Mouse (Mus musculus): ENCODE data around the gene Fxyd6.

Gene Fxyd6

DNA sequence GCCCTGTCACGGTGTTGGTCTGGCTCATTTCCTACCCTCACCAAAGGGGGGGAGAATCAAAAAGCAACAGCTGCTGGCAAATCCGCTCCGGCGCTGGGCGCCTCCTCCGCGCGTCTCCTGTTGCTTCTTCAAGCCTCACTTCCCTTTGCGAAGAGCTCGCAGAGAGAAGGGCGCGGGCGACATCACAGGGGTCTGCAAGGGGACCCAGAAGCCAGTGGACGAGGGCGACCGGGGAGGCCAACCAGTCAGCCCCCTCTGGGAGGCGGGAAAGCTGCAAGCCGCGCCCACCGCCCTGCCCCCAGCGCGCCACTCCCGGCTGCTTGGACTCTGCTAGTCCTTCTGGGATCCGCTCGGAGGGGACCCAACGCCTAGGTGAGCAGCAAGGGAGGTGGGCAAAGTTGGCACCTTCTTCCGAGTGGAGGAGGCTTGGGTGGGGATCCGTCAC, at the start of gene Fxyd6:
Gene Fxyd6 (plus strand): TSS at position 69 of the 445 bp plus-strand sequence.
- peak; percentile 80 for DNase-seq (ENCODE audit: low spot score)

DNA sequence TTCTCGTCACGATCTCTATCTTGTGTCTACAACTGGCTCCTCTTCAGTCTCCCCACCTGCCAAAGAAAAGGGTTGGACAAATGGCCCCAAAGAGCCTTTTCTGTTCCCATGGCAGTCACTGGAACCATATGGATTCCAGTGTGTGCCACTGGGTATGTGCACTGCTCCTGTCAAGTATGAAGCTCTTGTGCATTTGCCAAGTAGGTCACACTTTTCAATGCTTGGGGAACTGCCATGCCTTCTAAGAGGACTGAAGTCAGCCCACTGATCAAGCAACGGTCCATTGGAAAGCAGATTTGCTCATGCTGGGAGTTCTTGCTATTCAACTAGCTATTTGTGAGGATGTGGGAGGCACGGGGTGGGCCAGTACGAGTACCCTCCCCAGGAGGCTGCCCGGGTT, 48.5 kb upstream of the Fxyd6 start:
- DNase-seq (ENCODE audit: low spot score), result no peak

DNA sequence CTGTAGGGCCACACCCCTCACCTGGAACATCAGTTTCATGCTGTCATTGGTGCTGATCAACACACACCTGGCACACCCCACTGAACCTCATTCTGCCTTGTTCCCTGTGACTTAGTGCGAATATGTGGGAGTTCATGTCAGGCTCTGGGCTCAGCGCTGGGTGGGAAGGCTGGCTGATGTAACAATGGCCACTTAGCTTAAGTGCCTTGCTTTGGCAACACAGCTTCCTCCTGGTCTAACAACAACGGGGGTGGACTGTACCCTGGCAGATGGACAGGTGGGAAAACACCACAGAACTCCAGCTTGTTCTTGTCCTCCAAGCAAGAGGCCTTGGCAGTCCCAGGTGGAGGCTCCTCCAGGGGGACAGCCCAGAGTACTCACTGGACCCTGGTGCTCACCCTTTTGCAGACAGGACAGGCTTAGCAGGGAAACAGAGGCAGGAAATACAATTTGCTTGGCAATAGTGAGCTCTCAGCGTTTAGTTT, 48.0 kb upstream of the Fxyd6 start:
- no peak for DNase-seq (ENCODE audit: low spot score)

DNA sequence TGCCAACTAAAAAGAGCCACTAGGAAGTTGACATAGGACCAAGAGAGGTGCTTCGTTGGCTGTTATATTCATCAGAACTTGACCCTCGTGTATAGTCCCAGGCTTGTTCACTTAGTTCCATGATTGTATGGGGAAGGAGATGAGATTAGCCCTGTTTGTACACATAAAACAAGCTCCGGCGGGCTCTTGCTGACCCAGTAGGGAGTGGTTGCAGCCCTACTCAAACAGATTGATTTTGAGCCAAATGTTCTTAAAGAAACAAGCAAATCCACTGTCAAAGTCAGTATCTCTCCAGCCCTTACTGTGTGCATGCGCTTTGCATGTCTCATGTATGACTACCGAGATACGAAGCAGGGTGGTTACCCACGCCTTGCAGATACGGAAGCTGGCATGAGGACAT, 43.6 kb upstream of the Fxyd6 start:
- DNase-seq (ENCODE audit: low spot score), result no peak

DNA sequence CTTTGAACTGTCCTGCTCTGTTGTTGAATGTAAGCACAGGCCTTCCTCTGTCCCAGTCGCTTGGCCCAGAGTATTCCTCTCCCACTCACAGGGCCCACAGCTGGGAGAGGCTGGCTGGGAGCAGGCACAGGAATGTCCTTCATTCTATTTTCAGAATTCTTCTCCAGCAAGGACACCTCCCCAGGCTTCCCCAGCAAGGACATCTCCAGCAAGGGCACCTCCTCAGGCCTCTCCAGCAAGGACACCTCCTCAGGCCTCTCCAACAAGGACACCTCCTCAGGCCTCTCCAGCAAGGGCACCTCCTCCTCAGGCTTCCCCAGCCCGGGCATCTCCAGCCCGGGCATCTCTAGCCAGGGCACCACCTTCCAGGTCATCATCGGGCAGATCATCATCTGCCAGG, 41.7 kb upstream of the Fxyd6 start:
- DNase-seq (ENCODE audit: low spot score), result no peak

DNA sequence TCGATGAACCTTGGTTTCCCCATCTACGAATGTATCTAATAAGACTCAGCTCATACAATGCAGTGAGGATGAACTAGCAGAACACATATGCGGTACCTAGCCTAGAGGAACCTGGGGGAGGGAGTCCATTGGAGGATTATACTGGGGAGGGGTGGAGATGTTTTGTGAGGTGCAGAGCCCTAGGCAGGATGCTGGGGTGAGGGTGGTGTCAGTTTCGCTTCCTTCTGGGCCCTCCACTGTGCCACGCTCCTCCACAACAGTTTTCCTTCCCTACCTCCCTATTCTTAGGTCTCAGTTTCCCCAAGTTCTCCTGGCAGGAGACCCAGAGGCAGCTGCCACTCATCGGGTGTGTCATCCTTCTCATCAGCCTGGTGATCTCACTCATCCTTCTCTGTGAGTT, 40.4 kb upstream of the Fxyd6 start:
- no peak for DNase-seq (ENCODE audit: low spot score)

DNA sequence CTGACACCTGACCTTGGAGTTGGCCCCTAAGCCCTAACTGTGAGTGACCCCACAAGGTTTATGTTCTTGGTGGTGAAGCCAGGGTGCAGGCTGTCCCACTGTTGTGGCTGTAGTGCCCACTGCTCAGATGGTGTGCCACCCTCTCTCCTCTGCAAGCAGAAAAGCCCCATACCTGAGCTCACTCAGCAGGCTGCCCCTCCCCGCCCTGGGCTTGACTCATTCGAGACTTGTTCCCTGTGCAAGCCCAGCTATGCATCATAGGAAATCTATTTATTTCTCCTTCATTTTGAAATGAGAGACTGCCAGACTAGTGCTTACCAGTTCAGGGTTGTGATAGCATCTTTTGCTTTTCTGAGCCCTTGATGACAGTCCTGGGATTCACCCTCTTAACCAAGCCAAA, 32.6 kb upstream of the Fxyd6 start:
- no peak for DNase-seq (ENCODE audit: low spot score)

DNA sequence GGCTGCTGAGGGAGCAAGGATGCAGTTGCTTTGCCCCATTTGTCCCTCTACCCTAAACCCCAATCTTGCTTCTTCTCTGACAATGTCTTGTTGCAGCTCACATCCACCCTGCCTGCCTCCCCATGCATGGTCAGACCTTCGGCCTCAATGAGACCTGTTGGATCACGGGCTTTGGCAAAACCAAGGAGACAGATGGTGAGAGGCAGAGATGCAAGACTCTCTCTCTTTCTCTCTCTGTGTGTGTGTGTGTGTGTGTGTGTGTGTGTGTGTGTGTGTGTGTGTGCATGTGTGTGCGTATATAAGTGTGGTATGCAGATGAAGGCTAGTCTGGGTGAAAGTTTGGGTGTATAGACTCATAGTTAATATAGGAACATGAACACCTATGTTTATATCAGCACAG, 26.9 kb upstream of the Fxyd6 start:
- DNase-seq (ENCODE audit: low spot score), result no peak

DNA sequence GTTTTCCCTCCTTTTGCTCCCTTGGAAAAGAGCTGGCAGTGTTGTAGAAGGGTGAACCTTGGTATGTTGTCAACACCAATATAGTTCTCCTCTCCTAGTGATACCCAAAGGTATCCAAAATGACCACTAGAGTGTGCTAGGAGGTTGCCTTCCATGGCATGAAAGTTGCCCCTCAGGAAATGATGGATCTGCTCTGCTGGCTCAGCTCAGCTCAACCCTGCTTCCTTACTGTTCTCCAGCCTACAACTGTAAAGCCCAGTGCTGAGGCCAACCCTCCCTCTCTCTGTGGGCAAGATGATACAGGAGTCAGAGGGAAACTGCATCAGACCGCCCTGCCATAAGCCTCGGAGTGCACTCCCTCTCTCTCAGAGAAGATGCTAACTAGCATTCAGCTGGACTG, 24.5 kb upstream of the Fxyd6 start:
- peak; percentile 75 for DNase-seq (ENCODE audit: low spot score)

DNA sequence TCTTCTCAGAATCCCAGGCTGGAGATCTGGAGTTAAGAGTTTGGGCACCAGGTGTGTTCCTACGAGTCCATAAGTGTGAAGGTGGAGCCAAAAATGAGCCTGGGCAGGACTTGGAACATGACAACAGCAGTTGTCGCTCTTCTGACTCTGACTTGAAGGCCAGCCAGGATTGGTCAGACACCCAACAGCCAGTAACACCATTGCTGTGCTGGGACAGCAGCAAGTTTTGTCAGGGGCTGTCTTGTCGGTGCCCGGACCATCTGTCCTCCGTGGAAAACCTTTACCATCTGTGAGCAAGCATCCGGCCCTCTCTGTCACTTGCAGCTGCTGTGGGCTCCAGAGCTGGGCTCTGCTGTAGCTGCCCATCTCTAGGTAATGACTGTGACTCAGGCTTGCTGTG, 23.7 kb upstream of the Fxyd6 start:
- peak; percentile 16 for DNase-seq (ENCODE audit: low spot score)

DNA sequence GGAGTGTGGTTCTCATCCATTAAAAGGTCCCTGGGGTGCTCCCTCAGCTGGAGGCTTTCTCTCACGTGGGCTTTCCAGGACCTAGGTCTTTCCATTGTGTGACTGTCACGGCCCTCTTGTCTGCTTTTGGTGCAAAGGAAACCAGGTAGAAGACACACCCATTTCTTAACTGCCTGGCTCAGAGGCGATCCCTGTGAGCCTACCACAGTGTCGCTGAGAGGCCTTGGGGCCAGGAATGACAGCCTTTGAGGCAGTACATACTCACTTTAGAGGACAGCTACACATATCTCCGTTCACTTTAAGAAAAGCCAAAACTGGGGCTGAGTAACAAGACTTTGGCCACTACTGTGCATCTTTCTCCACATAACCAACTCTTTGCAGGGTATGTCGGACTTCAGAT, 21.4 kb upstream of the Fxyd6 start:
- no peak for DNase-seq (ENCODE audit: low spot score)

DNA sequence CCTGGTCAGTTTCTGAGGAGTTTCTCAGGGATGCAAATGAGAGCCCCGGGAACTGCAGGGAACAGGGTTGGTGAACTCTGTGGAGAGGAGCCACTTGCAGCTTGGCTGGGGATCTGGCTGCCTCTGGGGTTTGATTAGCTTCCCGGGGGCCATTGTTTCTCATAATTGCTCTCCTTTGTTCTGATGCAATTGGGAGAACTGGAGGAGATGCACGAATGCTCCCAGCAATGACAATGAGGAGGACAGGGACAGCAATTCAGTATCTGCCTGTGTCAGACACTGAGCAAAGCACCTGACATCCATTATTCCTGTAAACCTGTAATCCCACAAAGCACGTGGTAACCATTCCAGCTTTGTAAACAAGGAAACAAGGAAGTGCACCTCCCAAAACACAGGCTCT, 20.8 kb upstream of the Fxyd6 start:
- peak; percentile 65 for DNase-seq (ENCODE audit: low spot score)

DNA sequence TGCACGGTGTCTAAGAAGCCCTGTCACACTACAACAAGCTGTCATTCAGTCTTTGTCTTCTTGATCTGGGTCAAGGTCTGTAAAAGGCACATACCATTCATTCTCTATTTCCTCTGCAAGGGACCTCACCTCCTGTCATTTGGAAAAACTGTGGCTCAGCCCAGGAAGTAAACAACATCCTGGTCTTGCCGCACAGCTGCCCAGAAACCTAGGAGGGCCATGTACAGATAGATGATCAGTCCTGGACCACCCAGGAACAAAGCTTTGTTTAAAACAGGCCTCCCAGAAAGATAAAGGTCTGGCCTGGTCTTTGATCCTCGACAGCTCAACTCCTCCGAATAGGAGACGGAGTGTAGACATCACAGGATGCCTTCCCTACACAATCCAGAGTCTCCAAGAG, 20.1 kb upstream of the Fxyd6 start:
- peak; percentile 22 for DNase-seq (ENCODE audit: low spot score)

DNA sequence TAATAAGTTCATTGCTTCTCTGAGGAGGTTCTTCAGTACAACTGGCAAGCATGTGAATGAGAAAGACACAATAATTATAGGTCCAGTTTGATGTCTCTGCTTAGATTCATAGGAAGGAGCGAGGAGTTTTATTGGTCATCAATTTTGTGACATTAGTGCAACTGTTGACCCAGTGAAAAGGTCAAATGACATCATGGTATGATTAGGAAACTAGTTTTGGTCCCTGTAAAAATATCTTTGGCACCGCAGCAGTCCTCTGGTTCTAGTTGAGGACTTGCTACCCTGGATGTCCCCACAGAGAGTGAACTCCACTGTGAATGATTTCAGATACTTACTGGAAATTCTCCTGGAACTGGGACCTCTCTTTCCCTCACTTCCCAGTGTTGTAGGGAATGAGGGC, 14.8 kb upstream of the Fxyd6 start:
- no peak for DNase-seq (ENCODE audit: low spot score)

DNA sequence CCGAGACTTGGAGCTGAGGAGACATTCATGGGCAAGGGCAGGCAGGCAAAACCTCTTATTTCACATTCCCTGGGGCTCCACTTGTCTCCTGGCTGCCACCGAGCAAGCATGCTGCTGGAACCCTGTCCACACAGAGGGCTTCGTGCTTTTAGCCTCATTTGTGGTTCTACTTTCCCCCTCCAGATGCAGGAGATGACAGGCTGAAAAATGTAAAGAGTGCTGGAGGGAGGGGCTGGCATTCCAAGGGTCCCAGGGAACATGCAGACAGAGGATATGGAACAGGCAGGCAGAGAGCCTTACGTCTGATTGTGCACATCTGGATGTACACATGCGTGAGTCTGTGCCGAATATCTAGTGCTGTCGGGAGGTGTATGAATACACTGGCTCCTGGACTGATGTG, 11.6 kb upstream of the Fxyd6 start:
- no peak for DNase-seq (ENCODE audit: low spot score)

DNA sequence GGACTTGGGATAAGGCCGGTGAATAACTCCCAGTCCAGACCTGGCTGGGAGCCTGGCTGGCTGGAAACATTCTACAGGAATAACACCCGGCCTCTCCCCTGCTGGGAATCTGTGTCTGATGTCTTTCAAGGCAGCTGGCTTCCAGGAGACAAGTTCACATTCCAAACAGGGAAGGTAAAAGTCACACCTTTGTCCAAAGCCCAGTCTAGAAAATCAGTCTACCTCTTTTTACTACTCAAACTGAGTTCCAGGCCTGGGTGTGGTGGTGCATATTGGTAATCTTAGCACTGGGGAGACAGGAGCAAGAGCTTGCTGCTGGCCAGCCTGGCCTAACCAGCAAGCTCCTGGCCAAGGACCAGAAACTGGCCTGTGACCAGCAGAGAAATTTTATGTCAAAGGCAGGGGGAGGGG, 7.9 kb upstream of the Fxyd6 start:
- no peak for DNase-seq (ENCODE audit: low spot score)

DNA sequence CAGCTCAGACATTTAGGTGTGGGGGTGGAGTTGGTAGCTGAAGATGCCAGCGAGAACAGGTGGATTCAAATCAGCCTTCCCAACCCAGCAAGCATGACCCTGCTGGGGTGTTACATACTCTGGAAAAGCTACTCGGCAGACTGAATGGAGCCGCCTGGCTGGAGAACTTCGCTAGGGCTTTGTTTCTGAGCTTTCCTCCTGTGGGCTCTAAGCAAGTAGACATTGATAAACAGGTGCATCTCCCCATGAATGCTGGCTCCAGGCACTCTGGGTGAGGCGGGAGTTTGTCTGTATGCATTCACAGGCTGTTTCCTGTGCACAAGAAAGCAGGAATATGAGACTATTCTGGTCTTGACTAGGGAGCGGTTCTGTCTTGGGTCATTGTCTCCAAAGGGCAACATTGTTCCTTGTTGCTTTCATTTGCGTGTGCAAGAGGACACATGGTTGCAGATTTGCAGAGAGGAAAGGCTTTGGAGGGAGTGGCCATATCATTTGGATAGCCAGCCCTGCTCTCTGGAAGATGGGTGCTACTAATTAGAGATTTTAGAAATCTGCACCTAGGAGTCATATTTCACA, 6.3 kb upstream of the Fxyd6 start:
- no peak for DNase-seq (ENCODE audit: low spot score)

DNA sequence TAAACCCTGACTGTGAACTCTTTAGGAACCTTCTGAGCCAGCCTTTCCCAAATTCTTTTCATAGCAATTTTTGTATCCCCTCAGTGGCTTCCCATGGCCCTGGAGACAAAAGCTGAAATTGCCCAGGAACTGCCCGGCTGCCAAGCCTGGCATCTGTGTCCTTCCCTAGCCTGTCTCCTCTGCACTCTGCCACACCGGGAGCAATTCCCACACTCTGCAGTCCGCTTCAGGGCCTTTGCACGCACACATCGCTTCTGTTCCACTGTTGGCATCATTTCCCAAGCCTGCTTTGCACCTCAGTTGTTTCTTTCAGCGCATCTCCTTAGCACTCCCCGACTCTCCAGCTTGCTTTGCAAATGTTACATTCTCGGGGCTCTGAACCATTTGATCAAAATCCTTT, 2.3 kb upstream of the Fxyd6 start:
- no peak for DNase-seq (ENCODE audit: low spot score)

DNA sequence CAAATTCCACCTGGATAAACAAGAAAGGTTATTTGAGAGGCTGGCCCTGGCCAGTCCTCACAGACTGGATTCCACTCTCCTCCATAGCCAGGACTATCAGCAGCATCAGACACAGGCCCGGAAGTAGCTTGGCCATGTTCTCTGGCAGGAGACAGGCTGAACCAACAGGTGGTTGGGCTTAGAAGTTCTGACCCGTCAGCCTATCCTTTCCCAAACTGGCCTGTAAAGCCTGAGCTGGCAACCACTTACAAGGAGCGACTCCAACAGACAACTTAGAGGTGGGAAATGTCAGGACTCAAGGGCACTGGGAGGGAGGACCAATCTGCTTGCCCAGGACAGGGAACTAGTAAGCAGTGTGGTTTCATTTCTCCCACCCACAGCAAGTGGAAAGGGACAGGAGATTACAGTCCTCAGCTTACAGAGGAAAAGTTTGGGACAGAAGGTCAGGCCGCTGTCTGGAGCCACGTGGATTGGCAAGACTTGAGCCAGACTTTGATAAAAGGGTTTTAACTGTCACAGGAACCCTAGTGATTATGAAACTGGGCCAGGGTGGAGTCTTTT, 1.6 kb upstream of the Fxyd6 start:
- no peak for DNase-seq (ENCODE audit: low spot score)

DNA sequence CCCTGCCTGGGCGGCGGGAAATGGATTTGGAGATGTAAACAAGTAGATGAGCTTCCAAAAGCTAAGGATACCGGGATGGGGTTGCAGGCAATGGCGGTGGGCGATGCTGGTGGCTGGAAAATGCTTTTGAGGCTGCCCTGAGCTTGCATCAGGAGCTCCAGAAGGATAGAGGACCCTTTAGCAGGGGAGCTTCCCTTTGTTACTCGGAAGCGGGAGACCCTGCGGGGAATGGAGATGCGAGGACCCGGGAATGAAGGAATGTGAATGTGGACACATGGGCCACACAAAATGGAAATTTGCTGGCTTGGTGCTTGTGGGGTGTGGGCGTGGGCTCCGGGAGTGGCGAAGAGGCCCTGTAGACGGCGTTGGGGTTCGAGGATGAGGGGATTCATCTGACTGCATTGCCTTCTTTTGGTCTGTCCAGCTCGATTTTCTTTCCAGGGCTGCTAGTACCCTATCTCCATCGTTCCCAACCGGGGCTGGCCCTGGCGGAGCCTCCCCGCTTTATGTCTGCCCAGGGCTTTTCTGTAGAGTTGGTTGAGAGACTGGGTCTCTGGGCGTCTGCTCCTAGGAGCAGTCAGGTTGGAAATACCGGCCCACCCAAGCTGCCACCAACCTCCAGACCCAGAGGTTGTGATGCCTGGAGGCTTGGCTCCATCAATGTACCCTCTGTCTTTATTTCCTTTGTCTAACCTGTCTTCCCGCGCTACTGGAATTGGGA, 791 bp downstream of the Fxyd6 start:
- no peak for DNase-seq (ENCODE audit: low spot score)

DNA sequence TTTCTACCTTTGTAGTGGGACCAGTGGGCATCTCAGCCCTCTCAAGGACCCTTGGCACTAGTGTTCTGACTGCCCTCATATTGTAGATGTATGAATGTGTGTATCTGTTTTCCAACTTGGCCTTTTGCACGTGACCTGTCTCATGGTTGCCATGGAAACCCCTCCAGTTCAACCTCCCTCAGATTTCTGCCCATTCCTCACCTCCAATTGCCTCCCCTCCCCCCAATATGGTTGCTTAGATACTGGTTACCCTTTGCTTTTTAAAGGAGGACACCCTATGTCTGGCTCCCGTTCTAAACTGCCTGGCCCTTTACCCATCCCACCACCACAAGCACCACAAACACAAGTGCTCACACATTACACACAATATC, 1.3 kb downstream of the Fxyd6 start:
- peak; percentile 63 for DNase-seq (ENCODE audit: low spot score)

DNA sequence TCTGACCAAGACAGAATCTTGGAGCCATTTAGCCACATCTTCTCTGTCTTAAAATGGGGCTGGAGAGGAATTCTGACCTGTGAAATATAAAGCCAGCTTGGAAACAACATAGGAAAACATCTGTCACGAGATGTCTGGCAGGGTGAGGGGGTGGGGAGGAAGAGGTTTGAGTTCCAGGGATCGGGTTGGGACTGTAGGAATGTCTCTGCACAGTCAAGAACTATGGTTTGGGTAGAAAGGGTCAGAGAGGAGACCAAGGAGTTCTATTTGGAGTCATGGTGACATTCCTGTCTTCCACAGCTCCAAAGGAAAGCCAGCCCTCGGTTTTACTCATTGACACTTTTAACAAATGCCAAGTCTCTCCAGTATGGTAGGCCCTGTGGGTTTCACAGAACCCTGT, 3.9 kb downstream of the Fxyd6 start:
- DNase-seq (ENCODE audit: low spot score), result no peak

DNA sequence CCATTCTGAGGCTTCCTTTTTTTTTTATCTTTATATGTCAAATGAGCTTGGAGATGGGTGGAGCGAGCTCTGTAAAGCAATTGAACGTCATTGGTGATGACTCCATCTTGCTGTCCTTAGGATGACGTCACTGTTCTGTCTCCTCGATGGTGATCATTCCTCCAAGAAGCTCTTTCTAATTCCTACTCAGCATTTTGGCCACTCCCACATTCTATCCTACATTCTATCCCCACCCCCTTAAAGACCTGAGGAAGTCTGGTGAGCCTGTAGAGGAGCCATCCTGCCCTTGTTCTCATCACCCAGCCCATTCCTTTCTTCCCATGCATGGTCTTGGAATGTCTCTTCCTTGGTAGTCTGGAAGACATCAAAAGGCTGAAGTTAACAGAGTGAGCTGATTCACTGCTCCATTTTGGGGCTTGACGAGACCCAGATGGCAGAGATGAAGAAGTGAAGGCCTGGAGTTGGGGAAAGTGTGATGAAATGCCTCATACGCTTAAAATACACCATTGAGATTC, 5.1 kb downstream of the Fxyd6 start:
- DNase-seq (ENCODE audit: low spot score), result no peak

DNA sequence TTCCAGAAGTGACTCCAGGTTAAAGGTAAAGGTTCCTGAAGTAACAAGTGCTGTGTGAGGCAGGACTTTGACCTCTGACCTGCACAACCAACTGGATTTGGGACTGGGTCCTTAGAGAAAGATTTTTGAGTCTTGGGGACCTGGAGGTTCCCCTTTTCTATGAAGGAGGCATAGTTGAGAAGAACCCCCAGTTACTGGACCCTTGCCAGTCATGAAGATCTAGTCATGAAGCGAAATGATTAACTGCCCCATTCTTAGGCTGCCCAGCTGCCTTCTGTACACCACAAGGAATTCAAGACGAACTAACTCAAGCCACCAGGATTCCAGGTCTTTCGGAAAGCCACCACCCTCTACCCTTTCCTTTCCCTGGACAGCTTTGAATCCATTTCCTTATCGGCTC, 6.4 kb downstream of the Fxyd6 start:
- DNase-seq (ENCODE audit: low spot score), result no peak

Measured in retina, embryonic 14.5 days (tissue).